In the genomic region with DNA sequence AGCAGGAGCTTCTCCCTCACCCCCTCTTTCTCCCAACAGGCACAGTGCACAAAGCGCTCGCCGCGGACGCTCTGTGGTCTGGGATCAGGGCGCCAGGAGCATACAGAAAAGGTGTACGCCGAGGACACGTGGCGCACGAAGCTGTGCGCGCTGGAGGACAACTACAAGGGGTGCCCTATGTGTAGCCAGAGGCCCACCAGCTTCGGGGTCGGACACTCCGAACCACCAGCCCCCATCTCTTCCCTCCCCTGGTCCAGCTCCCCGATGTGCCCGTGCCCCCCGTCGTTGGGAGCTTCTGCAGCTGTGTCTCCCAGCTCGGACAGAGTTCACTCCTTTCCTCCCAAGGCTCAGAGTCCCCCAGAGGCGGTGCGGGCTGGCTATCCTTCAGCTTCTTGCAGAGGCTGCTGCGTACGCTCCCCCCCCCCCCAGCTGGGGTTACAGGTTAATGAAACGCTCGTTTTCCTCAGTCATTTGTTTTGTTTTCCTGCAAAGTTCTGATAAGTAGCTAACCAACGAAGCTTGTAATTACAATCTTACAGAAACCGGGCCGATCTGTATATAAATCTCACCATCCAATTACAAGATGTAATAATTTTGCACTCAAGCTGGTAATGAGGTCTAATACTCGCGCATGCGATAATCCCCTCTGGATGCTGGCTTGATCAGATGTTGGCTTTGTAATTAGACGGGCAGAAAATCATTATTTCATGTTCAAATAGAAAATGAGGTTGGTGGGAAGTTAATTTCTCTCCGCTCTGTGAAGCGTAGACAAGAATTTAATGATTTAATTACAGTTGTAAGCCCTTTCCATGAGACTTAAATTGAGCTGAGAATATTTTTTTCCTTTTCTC, we compare ENCODE assay signal across 8 mouse cellular contexts. TPM values are rescaled to one million over a fixed set of nuclear protein-coding genes. Genes with fewer than 3 reads are reported as not detected.
DNase-seq lines count a peak whose midpoint lies in the region; ATAC-seq and TF ChIP-seq lines count a peak whose summit lies in the region.

No protein-coding gene starts in this region.

- ATAC-seq in midbrain, embryonic 15.5 days (replicated peaks) = no peak

- no peak for DNase-seq in gastrocnemius, adult 2 months
- DNase-seq in gastrocnemius, postnatal 25 days = no peak
- DNase-seq in embryonic facial prominence, embryonic 10.5 days (ENCODE audit: low spot score) = peak; percentile 72
- peak; percentile 57 for DNase-seq in kidney, adult 9 months
- DNase-seq in left cerebral cortex, postnatal 14 days (ENCODE audit: low spot score in 2 of 2) = no peak
- DNase-seq in adrenal gland, adult 18-20 months (ENCODE audit: low spot score in 2 of 2) = no peak
- DNase-seq in spleen, postnatal 14 days (ENCODE audit: low spot score in 2 of 2) = no peak

- intact Hi-C loops in gastrocnemius, adult 2 months (cut with DNase I) = no loop called here
- intact Hi-C loops in left cerebral cortex, postnatal 14 days (cut with DNase I) = no loop called here

- H3K36me3 ChIP-seq in embryonic facial prominence, embryonic 10.5 days (replicated peaks) = peaks cover 3% of the 10 kb centered on the region
- H3K36me3 ChIP-seq in midbrain, embryonic 15.5 days (replicated peaks) = no peaks in the 10 kb centered on the region

- H3K4me2 ChIP-seq in midbrain, embryonic 15.5 days = peak overlapping the region; percentile 49

- 2% methylated on average over 36 of the region's 36 CpGs for WGBS in embryonic facial prominence, embryonic 10.5 days
- 2% methylated on average over 34 of the region's 36 CpGs for WGBS in midbrain, embryonic 15.5 days

- TF ChIP-seq CTCF in gastrocnemius, adult 2 months (IDR thresholded peaks at IDR 0.05) = no peak

- peak overlapping the region; percentile 58 for H3K4me3 ChIP-seq in gastrocnemius, adult 2 months
- H3K4me3 ChIP-seq in embryonic facial prominence, embryonic 10.5 days = peak overlapping the region; percentile 82
- peak overlapping the region; percentile 28 for H3K4me3 ChIP-seq in midbrain, embryonic 15.5 days

- H3K9me3 ChIP-seq in embryonic facial prominence, embryonic 10.5 days = no peaks in the 10 kb centered on the region
- H3K9me3 ChIP-seq in midbrain, embryonic 15.5 days = no peaks in the 10 kb centered on the region

- peaks cover 79% of the 10 kb centered on the region for H3K4me1 ChIP-seq in embryonic facial prominence, embryonic 10.5 days
- peaks cover 74% of the 10 kb centered on the region for H3K4me1 ChIP-seq in midbrain, embryonic 15.5 days

- peaks cover 100% of the 10 kb centered on the region for H3K27me3 ChIP-seq in embryonic facial prominence, embryonic 10.5 days (replicated peaks; ENCODE audit: low read depth, poor library complexity, severe bottlenecking)
- peaks cover 21% of the 10 kb centered on the region for H3K27me3 ChIP-seq in midbrain, embryonic 15.5 days (replicated peaks)

- H3K9ac ChIP-seq in midbrain, embryonic 15.5 days = peak overlapping the region; percentile 23; the same call in 1 of the 2 replicates

- no peak overlapping the region for H3K27ac ChIP-seq in gastrocnemius, adult 2 months
- peak overlapping the region; percentile 79 for H3K27ac ChIP-seq in embryonic facial prominence, embryonic 10.5 days (replicated peaks)
- peak overlapping the region; percentile 73 for H3K27ac ChIP-seq in midbrain, embryonic 15.5 days

RNA-seq across cellular contexts. Expression of a gene that starts 2.8 kb away (rescaled TPM):
- total RNA-seq in gastrocnemius, adult 2 months (2021) = 1 to 10 TPM; 1.4 to 4.2 TPM
- total RNA-seq in gastrocnemius, postnatal 25 days (2021) = 1 to 10 TPM in 1 of 2 experiments, under 1 TPM in 1; 0.46 to 3.4 TPM
- polyA plus RNA-seq in embryonic facial prominence, embryonic 10.5 days (2016; fragmentation: Nextera tagmentation; extraction: Ambion mirVana) = 19.3 and 20.3 TPM in 2 replicates
- polyA plus RNA-seq in midbrain, embryonic 15.5 days (2015; fragmentation: Nextera tagmentation; extraction: Ambion mirVana) = 22.1 and 26.1 TPM in 2 replicates
- total RNA-seq in left cerebral cortex, postnatal 14 days (2021) = under 1 TPM in 1 of 2 experiments, not detected in 1; 0.22 TPM
- total RNA-seq in adrenal gland, adult 18-20 months (2021) = 10 to 100 TPM in 1 of 2 experiments, 1 to 10 TPM in 1; 6.3 to 10.0 TPM

Comparison
In these comparisons a context has a peak if more than half of its experiments do, and no peak if none do; other contexts are left out.
1. DNase-seq: peak in embryonic facial prominence, embryonic 10.5 days (single experiment) and kidney, adult 9 months (single experiment); none in gastrocnemius, adult 2 months (single experiment), gastrocnemius, postnatal 25 days (single experiment), left cerebral cortex, postnatal 14 days (0 of 2), adrenal gland, adult 18-20 months (0 of 2) and spleen, postnatal 14 days (0 of 2).
2. H3K4me3 ChIP-seq: peak in every context shown above with its lines; median percentile 82 in embryonic facial prominence, embryonic 10.5 days; 58 in gastrocnemius, adult 2 months; 28 in midbrain, embryonic 15.5 days.